Mouse (Mus musculus) limb, embryonic 15.5 days (tissue): ENCODE measurements around the gene Gm10837. TPM values are rescaled to one million over a fixed set of nuclear protein-coding genes. Genes with fewer than 3 reads are reported as not detected.

ENCODE experiments used
- ATAC-seq: fragments of 200-750 bp; cut with Nextera tagmentation; 2 replicates; pipeline ENCODE4 v1.8.0; 2017; ENCODE audit warnings: low read depth, moderate TSS enrichment; ENCODE audit not compliant: insufficient number of reproducible peaks, low FRiP score, low TSS enrichment
- H3K27ac ChIP-seq: fragments of 300-500 bp; sonication (generic); 2 replicates; pipeline ENCODE4 v1.5.1; 2015; ENCODE audit warnings: moderate library complexity, mild to moderate bottlenecking, inconsistent platforms
- H3K27me3 ChIP-seq: fragments of 300-500 bp; sonication (generic); 2 replicates; pipeline ENCODE4 v1.6.1; 2015; ENCODE audit warnings: inconsistent platforms
- H3K36me3 ChIP-seq: fragments of 300-500 bp; sonication (generic); 2 replicates; pipeline ENCODE4 v1.6.1; 2015; ENCODE audit warnings: inconsistent platforms
- H3K4me1 ChIP-seq: fragments of 300-500 bp; sonication (generic); 2 replicates; pipeline ENCODE4 v1.6.1; 2015; ENCODE audit warnings: inconsistent platforms
- H3K4me2 ChIP-seq: fragments of 300-500 bp; sonication (generic); 2 replicates; pipeline ENCODE4 v1.6.1; 2015; ENCODE audit warnings: mild to moderate bottlenecking, inconsistent platforms
- H3K4me3 ChIP-seq: fragments of 300-500 bp; sonication (generic); 2 replicates; pipeline ENCODE4 v1.5.1; 2015; ENCODE audit warnings: mild to moderate bottlenecking, inconsistent platforms
- H3K9ac ChIP-seq: fragments of 300-500 bp; sonication (generic); 2 replicates; pipeline ENCODE4 v1.6.1; 2015; ENCODE audit warnings: inconsistent platforms
- H3K9me3 ChIP-seq: fragments of 300-500 bp; sonication (generic); 2 replicates; pipeline ENCODE4 v1.6.1; 2016; ENCODE audit warnings: inconsistent platforms
- WGBS: fragments of 180-500 bp; shearing (Covaris S2); methylation state at CpG from one replicate; pipeline ENCODE4 v1.1.7; 2015; 5-methylcytosine and 5-hydroxymethylcytosine counted together
- polyA plus RNA-seq: library from polyadenylated mRNA; unstranded; fragments of >200 nt; fragmentation: Nextera tagmentation; extraction: Ambion mirVana; gene quantifications from 2 replicates; pipeline ENCODE4 v1.2.1, GENCODE M21; 2015

Gene Gm10837
- polyA plus RNA-seq, 1 experiment from 2014 or later = not detected

GRCm38 (mm10) chr14:122476041-122476821 lies 14.2 kb upstream of the Gm10837 start:
- under 1% methylated on average over 60 of the region's 62 CpGs for WGBS
- Histone ChIP-seq H3K27ac (peak overlapping the region; percentile 75; the same call in 1 of the 2 replicates), H3K36me3 (no peaks in the 10 kb centered on the region), H3K4me2 (peak overlapping the region; percentile 86), H3K9ac (peak overlapping the region; percentile 31; the same call in 1 of the 2 replicates), H3K27me3 (peaks cover 85% of the 10 kb centered on the region), H3K9me3 (no peaks in the 10 kb centered on the region), H3K4me1 (peaks cover 37% of the 10 kb centered on the region), H3K4me3 (peak overlapping the region; percentile 51)
- no peak for ATAC-seq

GRCm38 (mm10) chr14:122476822-122477215 lies 13.6 kb upstream of the Gm10837 start:
- H3K4me1 ChIP-seq = peaks cover 37% of the 10 kb centered on the region

GRCm38 (mm10) chr14:122477261-122477671 lies 13.1 kb upstream of the Gm10837 start:
- peak overlapping the region; percentile 86; the same call in 1 of the 2 replicates for H3K4me2 ChIP-seq
- no peaks in the 10 kb centered on the region for H3K9me3 ChIP-seq
- no peak overlapping the region for H3K27ac ChIP-seq
- ATAC-seq = no peak
- WGBS = 2% methylated on average over 20 of the region's 20 CpGs
- peaks cover 37% of the 10 kb centered on the region for H3K4me1 ChIP-seq
- H3K27me3 ChIP-seq = peaks cover 87% of the 10 kb centered on the region
- H3K36me3 ChIP-seq = no peaks in the 10 kb centered on the region
- H3K4me3 ChIP-seq = peak overlapping the region; percentile 51
- no peak overlapping the region for H3K9ac ChIP-seq

More at GRCm38 (mm10) chr14:122476822-122477215, 13.6 kb upstream of the Gm10837 start:
- no peak for ATAC-seq
- no peaks in the 10 kb centered on the region for H3K9me3 ChIP-seq
- H3K9ac ChIP-seq = no peak overlapping the region
- 0 out of 2 replicates have a peak overlapping the region, but pooled peaks have one; percentile 27 for H3K27ac ChIP-seq
- WGBS = 1% methylated on average over 18 of the region's 18 CpGs
- H3K4me2 ChIP-seq = peak overlapping the region; percentile 86; the same call in 1 of the 2 replicates
- H3K27me3 ChIP-seq = peaks cover 85% of the 10 kb centered on the region
- H3K36me3 ChIP-seq = no peaks in the 10 kb centered on the region
- peak overlapping the region; percentile 51 for H3K4me3 ChIP-seq

- peaks cover 87% of the 10 kb centered on the region for H3K27me3 ChIP-seq
- no peaks in the 10 kb centered on the region for H3K9me3 ChIP-seq
- WGBS = 9% methylated on average over 9 of the region's 9 CpGs
- H3K4me2 ChIP-seq = peak overlapping the region; percentile 38
- peak overlapping the region; percentile 51 for H3K4me3 ChIP-seq
- no peak for ATAC-seq
- H3K4me1 ChIP-seq = peaks cover 37% of the 10 kb centered on the region
- H3K27ac ChIP-seq = no peak overlapping the region
- H3K36me3 ChIP-seq = no peaks in the 10 kb centered on the region
- H3K9ac ChIP-seq = no peak overlapping the region
Observed at GRCm38 (mm10) chr14:122477971-122478573, 12.3 kb upstream of the Gm10837 start.

GRCm38 (mm10) chr14:122478574-122479011 lies 11.8 kb upstream of the Gm10837 start:
- 5% methylated on average over 22 of the region's 22 CpGs for WGBS
- Histone ChIP-seq H3K36me3 (no peaks in the 10 kb centered on the region), H3K4me3 (peak overlapping the region; percentile 51), H3K27me3 (peaks cover 87% of the 10 kb centered on the region), H3K27ac (no peak overlapping the region), H3K9me3 (no peaks in the 10 kb centered on the region), H3K4me1 (peaks cover 37% of the 10 kb centered on the region), H3K9ac (no peak overlapping the region), H3K4me2 (peak overlapping the region; percentile 38)
- ATAC-seq = no peak

- H3K4me1 ChIP-seq = peaks cover 27% of the 10 kb centered on the region
- H3K27ac ChIP-seq = no peak overlapping the region
- H3K9me3 ChIP-seq = no peaks in the 10 kb centered on the region
- no peak overlapping the region for H3K4me3 ChIP-seq
- no peak overlapping the region for H3K4me2 ChIP-seq
- no peaks in the 10 kb centered on the region for H3K36me3 ChIP-seq
- no peak for ATAC-seq
- peaks cover 87% of the 10 kb centered on the region for H3K27me3 ChIP-seq
- WGBS = 25% methylated on average over 17 of the region's 17 CpGs
- no peak overlapping the region for H3K9ac ChIP-seq
Observed at GRCm38 (mm10) chr14:122479461-122480109, 10.8 kb upstream of the Gm10837 start.

GRCm38 (mm10) chr14:122480355-122480754 lies 10.0 kb upstream of the Gm10837 start:
- Histone ChIP-seq H3K4me3 (no peak overlapping the region), H3K9ac (no peak overlapping the region), H3K9me3 (no peaks in the 10 kb centered on the region), H3K36me3 (no peaks in the 10 kb centered on the region), H3K4me2 (no peak overlapping the region), H3K27ac (no peak overlapping the region), H3K27me3 (peaks cover 87% of the 10 kb centered on the region), H3K4me1 (peaks cover 22% of the 10 kb centered on the region)
- no peak for ATAC-seq
- WGBS = 19% methylated on average over 2 of the region's 2 CpGs

- WGBS = 12% methylated on average over 15 of the region's 15 CpGs
- H3K27ac ChIP-seq = no peak overlapping the region
- H3K4me1 ChIP-seq = peaks cover 17% of the 10 kb centered on the region
- no peak for ATAC-seq
- no peak overlapping the region for H3K4me2 ChIP-seq
- H3K4me3 ChIP-seq = no peak overlapping the region
- H3K36me3 ChIP-seq = no peaks in the 10 kb centered on the region
- no peak overlapping the region for H3K9ac ChIP-seq
- H3K9me3 ChIP-seq = no peaks in the 10 kb centered on the region
- peaks cover 87% of the 10 kb centered on the region for H3K27me3 ChIP-seq
Observed at GRCm38 (mm10) chr14:122481181-122481580, 9.2 kb upstream of the Gm10837 start.

GRCm38 (mm10) chr14:122482081-122483023 lies 8.0 kb upstream of the Gm10837 start:
- H3K4me1 ChIP-seq = peaks cover 12% of the 10 kb centered on the region
- no peaks in the 10 kb centered on the region for H3K36me3 ChIP-seq
- peaks cover 88% of the 10 kb centered on the region for H3K27me3 ChIP-seq
- ATAC-seq = no peak
- WGBS = 12% methylated on average over 38 of the region's 38 CpGs
- no peak overlapping the region for H3K27ac ChIP-seq
- no peak overlapping the region for H3K4me3 ChIP-seq
- H3K9ac ChIP-seq = no peak overlapping the region
- no peak overlapping the region for H3K4me2 ChIP-seq
- no peaks in the 10 kb centered on the region for H3K9me3 ChIP-seq

- 23% methylated on average over 5 of the region's 5 CpGs for WGBS
Observed at GRCm38 (mm10) chr14:122483024-122483385, 7.4 kb upstream of the Gm10837 start.

More at GRCm38 (mm10) chr14:122483024-122483385, 7.4 kb upstream of the Gm10837 start:
- no peak overlapping the region for H3K27ac ChIP-seq
- no peak overlapping the region for H3K4me3 ChIP-seq
- no peak for ATAC-seq
- H3K4me1 ChIP-seq = peaks cover 12% of the 10 kb centered on the region
- no peak overlapping the region for H3K4me2 ChIP-seq
- no peaks in the 10 kb centered on the region for H3K9me3 ChIP-seq
- peaks cover 86% of the 10 kb centered on the region for H3K27me3 ChIP-seq
- H3K9ac ChIP-seq = no peak overlapping the region
- H3K36me3 ChIP-seq = no peaks in the 10 kb centered on the region
